Comparison of ENCODE assay signal across 25 mouse cellular contexts in the genomic region with DNA sequence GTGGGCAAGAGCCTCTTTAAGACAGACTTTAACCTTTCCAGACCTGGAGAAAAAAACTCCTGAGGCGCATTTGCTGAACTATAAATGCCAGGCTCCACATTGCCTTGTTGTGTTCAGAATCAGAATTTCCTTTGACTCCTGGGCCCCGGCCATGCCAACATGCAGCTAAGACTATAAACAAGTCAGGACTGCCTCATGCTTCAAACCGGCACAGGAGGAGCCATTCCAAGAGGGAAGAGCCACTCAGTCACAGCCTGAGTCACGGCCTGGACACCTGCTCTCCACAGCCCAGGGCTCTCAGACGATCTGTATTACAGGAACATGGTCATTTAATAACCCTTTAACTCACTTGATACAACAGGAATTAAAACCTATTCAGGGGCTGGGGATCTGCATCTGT. TPM values are rescaled to one million over a fixed set of nuclear protein-coding genes. Genes with fewer than 3 reads are reported as not detected.
DNase-seq lines count a peak whose midpoint lies in the region; ATAC-seq and TF ChIP-seq lines count a peak whose summit lies in the region.
"Had no signal": no experiment of that assay in that cellular context is flagged by ENCODE, and none has a peak within 500 bp of the region (broad histone marks: within the 10 kb centered on the region; RNA-seq: fewer than 3 reads in every experiment).

No protein-coding gene starts in this region.

- TF ChIP-seq CTCF in kidney, adult 2 months (conservative IDR thresholded peaks at IDR 0.05; ENCODE audit: insufficient read depth, insufficient read length, low read depth, low read length) = no peak

- DNase-seq in gastrocnemius, postnatal 14 days = peak; percentile 33
- no peak for DNase-seq in gastrocnemius, postnatal 10 days
- DNase-seq in kidney, adult 2 months = peak; percentile 64
- DNase-seq in kidney, postnatal 36 days = peak; percentile 58 to 59
- DNase-seq in retina, embryonic 14.5 days (ENCODE audit: low spot score) = no peak
- DNase-seq: adrenal gland, adult 8-10 months; adrenal gland, postnatal 25 days; cerebellum, adult 11-12 months; cerebellum, adult 8-10 months; cerebellum, postnatal 10 days; cerebellum, postnatal 36 days; embryo, embryonic 11 days had no signal

- no peaks in the 10 kb centered on the region for H3K36me3 ChIP-seq in kidney, adult 2 months (ENCODE audit: control insufficient read depth, insufficient read depth, low read length)
- no peaks in the 10 kb centered on the region for H3K36me3 ChIP-seq in kidney, embryonic 15.5 days
- no peaks in the 10 kb centered on the region for H3K36me3 ChIP-seq in kidney, embryonic 14.5 days (ENCODE audit: control insufficient read depth, insufficient read depth, low read length)
- no peaks in the 10 kb centered on the region for H3K36me3 ChIP-seq in myocyte (ENCODE audit: control insufficient read depth, insufficient read depth)
- H3K36me3 ChIP-seq: embryonic facial prominence, embryonic 10.5 days; embryonic facial prominence, embryonic 13.5 days; forebrain, embryonic 12.5 days; forebrain, embryonic 15.5 days; heart, embryonic 10.5 days; hindbrain, embryonic 12.5 days had no signal

- peaks cover 3% of the 10 kb centered on the region; the same call in 1 of the 2 replicates for H3K9me3 ChIP-seq in kidney, embryonic 15.5 days (replicated peaks)
- peaks cover 9% of the 10 kb centered on the region; the same call in 1 of the 2 replicates for H3K9me3 ChIP-seq in kidney, embryonic 14.5 days (ENCODE audit: control insufficient read depth, low read length)
- H3K9me3 ChIP-seq: embryonic facial prominence, embryonic 13.5 days; forebrain, embryonic 12.5 days; forebrain, embryonic 15.5 days; heart, embryonic 10.5 days; hindbrain, embryonic 15.5 days had no signal

- peak overlapping the region; percentile 51; the same call in 1 of the 2 replicates for H3K27ac ChIP-seq in kidney, adult 2 months (ENCODE audit: insufficient read depth, low read depth, low read length)
- H3K27ac ChIP-seq in kidney, embryonic 15.5 days = no peak overlapping the region
- H3K27ac ChIP-seq in kidney, embryonic 14.5 days (ENCODE audit: low read depth, low read length) = no peak overlapping the region
- H3K27ac ChIP-seq: embryonic facial prominence, embryonic 10.5 days; embryonic facial prominence, embryonic 13.5 days; forebrain, embryonic 12.5 days; forebrain, embryonic 15.5 days; heart, embryonic 10.5 days; hindbrain, embryonic 12.5 days; hindbrain, embryonic 15.5 days had no signal

- no peak overlapping the region for H3K4me2 ChIP-seq in kidney, embryonic 15.5 days
- no peak overlapping the region for H3K4me2 ChIP-seq in kidney, embryonic 14.5 days (replicated peaks; ENCODE audit: low read depth, low read length)
- H3K4me2 ChIP-seq in myocyte (ENCODE audit: low read depth) = peak overlapping the region; percentile 27
- H3K4me2 ChIP-seq: embryonic facial prominence, embryonic 13.5 days; forebrain, embryonic 12.5 days; forebrain, embryonic 15.5 days; hindbrain, embryonic 12.5 days; hindbrain, embryonic 15.5 days had no signal

- no peak for ATAC-seq in kidney, embryonic 15.5 days (replicated peaks; ENCODE audit: low FRiP score)
- ATAC-seq in kidney, embryonic 14.5 days (ENCODE audit: low FRiP score, low TSS enrichment) = no peak
- ATAC-seq: activated CD4-positive, CD25-positive, alpha-beta regulatory T cell, adult 4 months; CD4-positive, CD25-positive, alpha-beta regulatory T cell, adult 4 months; forebrain, embryonic 15.5 days had no signal

- H3K4me1 ChIP-seq in kidney, adult 2 months (ENCODE audit: control insufficient read depth, insufficient read depth, low read length) = peaks cover 6% of the 10 kb centered on the region; the same call in 1 of the 2 replicates
- peaks cover 6% of the 10 kb centered on the region for H3K4me1 ChIP-seq in kidney, embryonic 15.5 days
- H3K4me1 ChIP-seq in kidney, embryonic 14.5 days (ENCODE audit: control insufficient read depth, insufficient read depth, low read length) = no peaks in the 10 kb centered on the region

- TF ChIP-seq POLR2A in kidney, adult 2 months (IDR thresholded peaks at IDR 0.05; ENCODE audit: low read depth, low read length) = no peak
- no peak for TF ChIP-seq POLR2A in myocyte (IDR thresholded peaks at IDR 0.05; ENCODE audit: insufficient read length, low read depth)

- H3K4me3 ChIP-seq in kidney, adult 2 months (ENCODE audit: insufficient read depth, low read depth, low read length) = no peak overlapping the region
- H3K4me3 ChIP-seq in kidney, embryonic 15.5 days (replicated peaks) = no peak overlapping the region
- H3K4me3 ChIP-seq in kidney, embryonic 14.5 days (ENCODE audit: low read length) = no peak overlapping the region
- H3K4me3 ChIP-seq in myocyte = no peak overlapping the region
- H3K4me3 ChIP-seq: embryonic facial prominence, embryonic 10.5 days; embryonic facial prominence, embryonic 13.5 days; erythroblast, embryonic 14.5 days; forebrain, embryonic 12.5 days; forebrain, embryonic 15.5 days; heart, embryonic 10.5 days; hindbrain, embryonic 12.5 days; hindbrain, embryonic 15.5 days had no signal

- H3K9ac ChIP-seq in kidney, embryonic 15.5 days = no peak overlapping the region
- H3K9ac ChIP-seq in kidney, embryonic 14.5 days (ENCODE audit: low read depth, low read length) = no peak overlapping the region
- H3K9ac ChIP-seq: embryonic facial prominence, embryonic 13.5 days; forebrain, embryonic 12.5 days; forebrain, embryonic 15.5 days; hindbrain, embryonic 12.5 days; hindbrain, embryonic 15.5 days had no signal

- no peaks in the 10 kb centered on the region for H3K27me3 ChIP-seq in kidney, adult 2 months (replicated peaks; ENCODE audit: control insufficient read depth, insufficient read depth, low read length)
- no peaks in the 10 kb centered on the region for H3K27me3 ChIP-seq in kidney, embryonic 15.5 days
- H3K27me3 ChIP-seq in kidney, embryonic 14.5 days (ENCODE audit: control insufficient read depth, insufficient read depth, low read length) = no peaks in the 10 kb centered on the region
- no peaks in the 10 kb centered on the region for H3K27me3 ChIP-seq in myocyte (ENCODE audit: control insufficient read depth, insufficient read depth, insufficient read length)
- H3K27me3 ChIP-seq: embryonic facial prominence, embryonic 13.5 days; forebrain, embryonic 12.5 days; forebrain, embryonic 15.5 days; hindbrain, embryonic 12.5 days; hindbrain, embryonic 15.5 days had no signal

- no peaks in the 10 kb centered on the region for H3K79me2 ChIP-seq in myocyte (ENCODE audit: control insufficient read depth, insufficient read depth)

- intact Hi-C loops in gastrocnemius, postnatal 14 days (cut with DNase I; ENCODE audit: low total_unique reads) = no loop called here

- WGBS in kidney, adult 2 months = 30% methylated on average over 5 of the region's 5 CpGs
- 58% methylated on average over 5 of the region's 5 CpGs for WGBS in kidney, embryonic 15.5 days
- 49% methylated on average over 5 of the region's 5 CpGs for WGBS in kidney, embryonic 14.5 days

- no peak overlapping the region for H3ac ChIP-seq in myocyte (ENCODE audit: control insufficient read depth, insufficient read length)

TF ChIP-seq in myocyte, 11 proteins besides CTCF, POLR2A, EP300 and RAD21:
- peak in 2 of 3 experiments; percentile 51 to 91 for TF ChIP-seq MYOD1 (IDR thresholded peaks at IDR 0.05; ENCODE audit: control insufficient read depth in 1 of 3, insufficient read length in 2 of 3, low read depth in 2 of 3)
- TF ChIP-seq MYOG (IDR thresholded peaks at IDR 0.05; ENCODE audit: control insufficient read depth in 1 of 3, insufficient read depth in 1 of 3, insufficient read length in 2 of 3, low read depth in 2 of 3) = peak in 2 of 3 experiments; percentile 27 to 84
- no peak for TF ChIP-seq MAX (IDR thresholded peaks at IDR 0.05; ENCODE audit: low read depth)
- no peak for TF ChIP-seq TCF3 (IDR thresholded peaks at IDR 0.05; ENCODE audit: insufficient read length, low read depth)
- TF ChIP-seq E2F4 (IDR thresholded peaks at IDR 0.05; ENCODE audit: insufficient read depth) = no peak
- no peak for TF ChIP-seq POLR2AphosphoS2 (IDR thresholded peaks at IDR 0.05; ENCODE audit: insufficient read length, low read depth)
- no peak for TF ChIP-seq USF1 (IDR thresholded peaks at IDR 0.05; ENCODE audit: low read depth)
- TF ChIP-seq CEBPB (IDR thresholded peaks at IDR 0.05; ENCODE audit: insufficient read depth, poor library complexity, severe bottlenecking) = no peak
- TF ChIP-seq SRF (IDR thresholded peaks at IDR 0.05; ENCODE audit: control insufficient read depth, insufficient read length, low read depth) = no peak
- TF ChIP-seq TCF12 (IDR thresholded peaks at IDR 0.05; ENCODE audit: insufficient read depth, poor library complexity, severe bottlenecking) = no peak
- no peak for TF ChIP-seq REST (IDR thresholded peaks at IDR 0.05; ENCODE audit: insufficient read depth, insufficient read length)

RNA-seq across cellular contexts. Expression of a gene that starts 1.3 kb away (rescaled TPM):
- total RNA-seq in gastrocnemius, postnatal 14 days (2021) = 100 to 1,000 TPM; 498 to 743 TPM
- 100 to 1,000 TPM; 324 to 400 TPM for total RNA-seq in gastrocnemius, postnatal 10 days (2021)
- 157 and 179 TPM in 2 replicates for polyA plus RNA-seq in kidney, adult 2 months (2012; rRNA removed)
- polyA plus RNA-seq in kidney, embryonic 15.5 days (2015; fragmentation: Nextera tagmentation; extraction: Ambion mirVana) = 18.4 and 18.6 TPM in 2 replicates
- polyA plus RNA-seq in kidney, embryonic 14.5 days (2014; fragmentation: Nextera tagmentation; extraction: Ambion mirVana) = 6.0 and 10.4 TPM in 2 replicates
- polyA plus RNA-seq in myocyte (2012; fragmentation: generic; extraction: Trizol) = 79.8 TPM

Comparison
In these comparisons a context has a peak if more than half of its experiments do, and no peak if none do; other contexts are left out.
1. DNase-seq: peak in gastrocnemius, postnatal 14 days (single experiment), kidney, adult 2 months (single experiment) and kidney, postnatal 36 days (2 of 2); none in gastrocnemius, postnatal 10 days (single experiment) and retina, embryonic 14.5 days (single experiment).